Comparison of ENCODE assay signal across 8 mouse cellular contexts in the genomic region with DNA sequence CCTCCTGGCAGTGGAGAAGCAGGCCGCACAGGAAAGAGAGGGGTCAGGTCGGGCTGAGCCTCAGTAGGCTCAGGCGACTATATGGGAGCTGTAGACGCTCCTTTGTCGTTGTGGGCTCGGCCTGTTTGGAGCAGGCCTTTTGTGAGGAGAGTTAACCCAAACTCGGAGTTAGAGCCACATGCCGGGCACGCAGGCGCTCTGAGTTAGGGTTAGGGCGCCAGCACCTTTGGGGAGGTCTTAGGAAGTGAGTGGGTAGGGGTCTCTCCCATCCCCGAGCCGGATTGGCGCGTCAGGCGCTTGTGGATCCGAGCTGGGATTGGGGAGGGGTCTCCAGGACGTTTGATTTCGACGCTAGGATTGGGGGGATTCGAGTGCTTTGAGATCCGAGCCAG. TPM values are rescaled to one million over a fixed set of nuclear protein-coding genes. Genes with fewer than 3 reads are reported as not detected.
A peak's percentile ranks its signal among the peaks of the same experiment; 100 is the strongest.
DNase-seq lines count a peak whose midpoint lies in the region; ATAC-seq and TF ChIP-seq lines count a peak whose summit lies in the region.

No protein-coding gene starts in this region.

- no peak for ATAC-seq in lung, embryonic 16.5 days (ENCODE audit: low read depth)
- ATAC-seq in heart, postnatal 0 days (ENCODE audit: insufficient read depth, low read depth): peak; percentile 27

- no peaks in the 10 kb centered on the region for H3K9me3 ChIP-seq in lung, embryonic 16.5 days (ENCODE audit: control insufficient read depth, low read length)
- no peaks in the 10 kb centered on the region for H3K9me3 ChIP-seq in heart, postnatal 0 days (replicated peaks; ENCODE audit: control insufficient read depth, low read length)
- H3K9me3 ChIP-seq in megakaryocyte, embryonic 14.5 days: no peaks in the 10 kb centered on the region

- peak overlapping the region; percentile 93 for H3K4me2 ChIP-seq in lung, embryonic 16.5 days (ENCODE audit: low read depth, low read length)
- peak overlapping the region; percentile 98 for H3K4me2 ChIP-seq in heart, postnatal 0 days (ENCODE audit: low read depth, low read length)

- no peak for TF ChIP-seq CTCF in heart, postnatal 0 days (IDR thresholded peaks at IDR 0.05; ENCODE audit: low read depth)

- DNase-seq in embryo, embryonic 10 days (ENCODE audit: low spot score): peak; percentile 67
- DNase-seq in embryo, embryonic 9.5 days (ENCODE audit: extremely low spot score): no peak
- DNase-seq in lung, postnatal 25 days (ENCODE audit: low spot score): no peak
- no peak for DNase-seq in heart, postnatal 0 days (ENCODE audit: low spot score)
- DNase-seq in adipocyte (ENCODE audit: low spot score): no peak
- DNase-seq in cerebellum, postnatal 10 days: no peak

- TF ChIP-seq EP300 in heart, postnatal 0 days (IDR thresholded peaks at IDR 0.05; ENCODE audit: low read depth): no peak; the same call in 1 of the 2 replicates

- peak overlapping the region; percentile 98 for H3K27ac ChIP-seq in lung, embryonic 16.5 days (ENCODE audit: low read length)
- peak overlapping the region; percentile 93 for H3K27ac ChIP-seq in heart, postnatal 0 days (ENCODE audit: low read depth)

- WGBS in lung, embryonic 16.5 days: under 1% methylated on average over 22 of the region's 22 CpGs
- WGBS in heart, postnatal 0 days: under 1% methylated on average over 22 of the region's 22 CpGs

- peak overlapping the region; percentile 88 for H3K4me3 ChIP-seq in lung, embryonic 16.5 days (ENCODE audit: low read length)
- peak overlapping the region; percentile 74 for H3K4me3 ChIP-seq in heart, postnatal 0 days (ENCODE audit: low read depth, low read length)
- H3K4me3 ChIP-seq in megakaryocyte, embryonic 14.5 days (replicated peaks): peak overlapping the region; percentile 99

- H3K4me1 ChIP-seq in lung, embryonic 16.5 days (replicated peaks; ENCODE audit: control insufficient read depth, insufficient read depth, low read length): peaks cover 32% of the 10 kb centered on the region
- peaks cover 27% of the 10 kb centered on the region for H3K4me1 ChIP-seq in heart, postnatal 0 days (ENCODE audit: control insufficient read depth, insufficient read depth)
- H3K4me1 ChIP-seq in megakaryocyte, embryonic 14.5 days: peaks cover 29% of the 10 kb centered on the region

- no peaks in the 10 kb centered on the region for H3K36me3 ChIP-seq in lung, embryonic 16.5 days (ENCODE audit: control insufficient read depth, insufficient read depth, low read length)
- H3K36me3 ChIP-seq in heart, postnatal 0 days (replicated peaks; ENCODE audit: control insufficient read depth, insufficient read depth, low read length): no peaks in the 10 kb centered on the region
- peaks cover 4% of the 10 kb centered on the region for H3K36me3 ChIP-seq in megakaryocyte, embryonic 14.5 days (replicated peaks; ENCODE audit: low read length)

- H3K9ac ChIP-seq in lung, embryonic 16.5 days (ENCODE audit: low read length): peak overlapping the region; percentile 95
- H3K9ac ChIP-seq in heart, postnatal 0 days (replicated peaks; ENCODE audit: low read depth, low read length): peak overlapping the region; percentile 72

- no peaks in the 10 kb centered on the region for H3K27me3 ChIP-seq in lung, embryonic 16.5 days (ENCODE audit: control insufficient read depth, insufficient read depth, low read depth, low read length)
- H3K27me3 ChIP-seq in heart, postnatal 0 days (ENCODE audit: control insufficient read depth, insufficient read depth, low read length): no peaks in the 10 kb centered on the region
- H3K27me3 ChIP-seq in megakaryocyte, embryonic 14.5 days (replicated peaks): peaks cover 14% of the 10 kb centered on the region

RNA-seq across cellular contexts. Expression of a gene that starts 0.3 kb away (rescaled TPM):
- 11.3 and 12.1 TPM in 2 replicates for polyA plus RNA-seq in lung, embryonic 16.5 days (2015; fragmentation: Nextera tagmentation; extraction: Ambion mirVana)
- 13.7 and 19.8 TPM in 2 replicates for total RNA-seq in heart, postnatal 0 days (2014; rRNA removed; ENCODE audit: low replicate concordance)
- polyA plus RNA-seq in heart, postnatal 0 days (2015; fragmentation: Nextera tagmentation; extraction: Ambion mirVana): 5.9 and 6.9 TPM in 2 replicates
- polyA plus RNA-seq in megakaryocyte, embryonic 14.5 days (2012; ENCODE audit: insufficient read depth, low replicate concordance): 13.6 and 41.1 TPM in 2 replicates

RNA-seq across cellular contexts. Expression of a gene that starts 33.7 kb away (rescaled TPM):
- 61.7 and 68.1 TPM in 2 replicates for polyA plus RNA-seq in lung, embryonic 16.5 days (2015; fragmentation: Nextera tagmentation; extraction: Ambion mirVana)
- total RNA-seq in heart, postnatal 0 days (2014; rRNA removed; ENCODE audit: low replicate concordance): 53.8 and 66.0 TPM in 2 replicates
- 39.0 and 41.5 TPM in 2 replicates for polyA plus RNA-seq in heart, postnatal 0 days (2015; fragmentation: Nextera tagmentation; extraction: Ambion mirVana)
- polyA plus RNA-seq in megakaryocyte, embryonic 14.5 days (2012; ENCODE audit: insufficient read depth, low replicate concordance): 121 and 165 TPM in 2 replicates
